Mouse (Mus musculus): ENCODE measurements around the gene Mgat4a.

GRCm38 (mm10) chr1:37408059-37408458 lies 132.8 kb downstream of the Mgat4a start:
- TF ChIP-seq POLR2A (IDR thresholded peaks at IDR 0.05; ENCODE audit: insufficient read depth, low read depth, low read length) (no peak), CTCF (IDR thresholded peaks at IDR 0.05) (no peak), EP300 (IDR thresholded peaks at IDR 0.05; ENCODE audit: insufficient read depth, low read depth, low read length) (no peak)
